Mouse (Mus musculus) E14TG2a.4 (cell line): ENCODE results near the gene Faap100.

Experiments
- CTCF ChIP-seq: conservative IDR thresholded peaks from 2 replicates; pipeline ENCODE4 v1.5.1; 2014; ENCODE audit warnings: low read length
- NANOG ChIP-seq: IDR thresholded peaks from 2 replicates; pipeline ENCODE4 v1.6.1; 2014; ENCODE audit warnings: borderline replicate concordance, low read length, mixed read lengths
- POU5F1 ChIP-seq: IDR thresholded peaks from 2 replicates; pipeline ENCODE4 v1.6.1; 2014; ENCODE audit warnings: low read length, borderline replicate concordance

- TF ChIP-seq CTCF (no peak), POU5F1 (no peak), NANOG (no peak)
Observed at GRCm38 (mm10) chr11:120378031-120378610, 443 bp downstream of the Faap100 start.
